Mouse (Mus musculus): ENCODE measurements at regions not wholly inside any gene's neighbourhood (a gene's known extent, or its start where the extent isn't known, plus 50 kb on each side); places are given as distances from the start of the nearest gene placed in this dataset.

DNA sequence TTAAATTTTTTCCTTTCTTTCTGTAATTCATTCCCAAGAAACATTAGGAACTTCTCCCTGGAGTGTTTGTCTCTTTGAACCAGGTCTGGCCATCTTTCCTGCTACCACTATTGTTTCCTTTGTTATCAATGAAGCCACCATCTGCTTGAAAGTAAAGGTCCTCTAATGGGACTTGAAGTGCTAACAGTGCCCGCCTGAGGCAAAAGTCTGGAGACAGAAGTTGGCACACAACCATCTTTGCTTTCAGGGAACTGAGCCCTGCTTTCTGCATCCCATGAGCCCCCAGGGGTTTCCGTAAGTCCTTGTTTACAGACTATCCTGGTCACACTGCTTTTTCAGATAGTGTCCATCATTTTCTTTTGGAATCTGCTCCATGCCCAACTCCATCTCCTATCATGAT, 546.2 kb upstream of the Mpdz start:
- ATAC-seq (ENCODE audit: insufficient number of reproducible peaks, low FRiP score, low TSS enrichment): no peak

DNA sequence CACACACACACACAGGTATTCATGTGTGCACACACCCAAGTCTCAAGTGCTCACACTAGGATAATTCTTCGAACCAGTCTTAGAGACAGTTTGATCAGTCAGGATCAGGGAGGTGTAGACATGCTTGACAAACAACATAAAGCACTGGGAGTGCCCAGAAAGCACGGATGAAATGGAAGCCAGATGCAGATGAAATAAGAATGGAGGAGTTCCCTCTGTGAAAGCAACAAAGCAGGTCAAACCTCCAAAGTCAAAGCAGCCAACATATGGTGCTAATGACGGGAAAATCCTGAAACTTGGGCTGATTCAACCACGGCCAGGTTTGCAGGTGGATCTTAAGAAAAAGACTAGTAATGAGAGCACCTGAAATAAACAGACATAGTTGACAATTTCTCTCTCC, 544.0 kb upstream of the Mpdz start:
- ATAC-seq (ENCODE audit: insufficient number of reproducible peaks, low FRiP score, low TSS enrichment): no peak

DNA sequence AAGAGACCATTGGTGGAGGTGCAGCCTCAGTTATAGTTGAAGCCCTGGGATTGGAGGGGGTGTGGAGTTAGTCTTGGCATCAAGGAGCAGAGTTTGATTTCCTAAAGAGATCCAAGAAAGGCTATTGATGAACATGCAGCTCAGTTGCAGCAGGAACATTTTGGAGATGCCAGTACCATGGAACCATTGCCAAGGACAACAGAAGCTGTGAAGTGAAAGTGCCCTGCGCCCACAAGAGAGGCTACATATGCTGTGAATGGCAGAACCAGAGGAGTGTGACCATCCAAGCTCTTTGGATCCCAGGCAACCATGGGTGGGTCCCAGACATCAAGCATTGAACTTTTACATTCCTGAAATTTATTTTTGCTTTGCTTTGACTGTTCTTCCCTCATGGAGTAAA, 539.2 kb upstream of the Mpdz start:
- no peak for ATAC-seq (ENCODE audit: insufficient number of reproducible peaks, low FRiP score, low TSS enrichment)

DNA sequence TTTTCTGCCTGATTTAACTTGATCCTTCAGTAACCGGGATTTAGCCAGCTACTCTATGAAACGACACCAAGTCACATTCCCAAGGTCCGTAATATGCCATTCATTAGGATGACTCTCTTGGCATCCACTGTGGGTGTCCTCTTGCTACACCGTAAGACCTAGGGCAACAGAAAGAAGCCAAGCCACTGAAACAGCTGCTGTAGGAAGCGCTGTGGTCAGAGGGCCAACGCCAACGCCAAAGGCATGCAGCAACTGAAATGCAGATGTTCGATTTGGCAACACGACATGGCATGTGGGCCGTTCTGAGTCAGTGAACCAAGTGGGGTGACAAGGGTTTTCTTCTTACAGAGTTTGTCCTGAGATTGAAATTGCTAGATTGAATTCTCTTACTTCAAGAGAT, 527.9 kb upstream of the Mpdz start:
- ATAC-seq (ENCODE audit: insufficient number of reproducible peaks, low FRiP score, low TSS enrichment): no peak

DNA sequence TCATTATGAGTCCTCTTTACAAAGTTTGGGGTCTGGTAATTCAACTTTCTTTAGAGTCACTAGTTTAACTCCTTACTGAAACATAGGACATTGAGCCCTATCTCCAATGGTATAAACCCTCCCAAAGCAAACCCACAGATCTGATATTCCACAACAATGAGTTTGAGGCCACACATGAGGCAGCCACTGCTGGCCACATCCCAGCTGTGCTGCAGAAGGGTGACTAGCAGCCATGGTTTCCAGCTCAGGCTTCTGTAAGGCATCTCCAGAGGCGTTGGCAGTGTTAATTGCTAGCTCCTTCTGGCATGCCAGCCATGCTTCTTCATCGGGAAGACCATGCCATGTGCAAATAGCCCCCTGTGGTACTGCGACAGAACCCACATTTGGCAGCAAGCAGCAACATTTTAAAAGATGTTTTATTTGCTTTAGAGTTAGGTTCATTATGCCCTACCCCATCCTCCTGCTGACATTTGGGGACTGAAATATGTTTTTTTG, 527.1 kb upstream of the Mpdz start:
- ATAC-seq (ENCODE audit: insufficient number of reproducible peaks, low FRiP score, low TSS enrichment): no peak

DNA sequence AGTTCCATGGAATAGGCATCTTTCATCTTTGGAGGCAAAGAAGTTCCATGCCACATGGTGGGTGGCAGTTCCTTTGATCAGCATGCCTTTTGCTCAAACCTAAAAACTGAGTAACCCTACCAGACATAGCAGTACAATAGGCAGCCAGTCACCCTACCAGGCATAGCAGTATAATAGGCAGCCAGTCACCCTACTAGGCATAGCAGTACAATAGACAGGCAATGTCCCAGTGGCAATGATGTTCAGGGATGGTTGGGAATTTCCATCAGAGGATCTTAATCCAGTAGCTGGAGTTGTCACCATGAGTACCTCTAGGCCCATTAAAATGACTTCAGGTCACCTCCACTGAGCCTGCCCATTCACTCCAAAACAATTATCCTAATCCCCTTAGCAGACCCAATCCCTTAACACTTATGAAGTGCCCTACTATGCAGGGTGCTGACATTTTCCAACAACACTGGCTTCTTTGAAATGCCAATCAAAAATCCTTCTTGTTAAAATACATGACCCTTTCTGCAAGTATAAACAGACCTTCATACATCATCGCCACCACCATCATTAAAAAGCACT, 523.5 kb upstream of the Mpdz start:
- ATAC-seq (ENCODE audit: insufficient number of reproducible peaks, low FRiP score, low TSS enrichment): no peak

DNA sequence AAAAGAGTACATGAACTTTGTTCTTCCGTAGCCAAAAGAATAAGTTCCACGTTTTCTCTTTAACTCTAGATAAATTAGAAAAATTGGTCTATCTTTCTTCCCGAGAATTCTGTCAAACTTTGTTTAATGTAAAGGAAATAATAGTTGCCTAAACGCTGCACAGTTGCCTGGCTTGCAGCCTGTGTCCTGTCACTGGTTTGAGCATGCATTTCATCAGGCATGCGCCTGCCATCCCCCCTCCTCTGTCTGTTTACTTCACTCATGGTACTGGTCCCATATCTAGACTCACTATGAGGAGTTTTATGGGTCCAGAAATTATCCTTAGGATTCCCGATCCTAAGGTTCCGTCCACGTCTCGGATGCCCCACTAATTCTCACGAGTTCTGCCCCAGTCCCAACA, 520.5 kb upstream of the Mpdz start:
- ATAC-seq (ENCODE audit: insufficient number of reproducible peaks, low FRiP score, low TSS enrichment): no peak

DNA sequence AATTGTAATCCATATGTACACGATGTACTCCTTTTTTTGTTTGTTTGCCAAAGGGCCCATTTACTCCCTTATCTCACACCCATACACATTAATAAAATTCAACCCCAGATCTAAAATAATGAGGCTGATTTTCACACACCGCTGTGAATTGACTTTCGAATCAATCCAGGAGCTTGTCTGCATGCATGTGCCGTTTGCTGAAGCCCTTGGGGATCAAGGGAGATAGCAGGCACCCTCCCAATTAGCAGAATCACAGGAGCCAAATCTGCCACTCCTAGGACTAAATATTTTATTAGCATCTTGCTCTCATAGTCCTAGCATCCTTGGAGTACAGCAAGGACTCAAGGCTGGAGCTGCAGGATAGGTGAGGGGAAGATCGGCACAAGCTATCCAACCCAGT, 520.0 kb upstream of the Mpdz start:
- ATAC-seq (ENCODE audit: insufficient number of reproducible peaks, low FRiP score, low TSS enrichment): no peak

DNA sequence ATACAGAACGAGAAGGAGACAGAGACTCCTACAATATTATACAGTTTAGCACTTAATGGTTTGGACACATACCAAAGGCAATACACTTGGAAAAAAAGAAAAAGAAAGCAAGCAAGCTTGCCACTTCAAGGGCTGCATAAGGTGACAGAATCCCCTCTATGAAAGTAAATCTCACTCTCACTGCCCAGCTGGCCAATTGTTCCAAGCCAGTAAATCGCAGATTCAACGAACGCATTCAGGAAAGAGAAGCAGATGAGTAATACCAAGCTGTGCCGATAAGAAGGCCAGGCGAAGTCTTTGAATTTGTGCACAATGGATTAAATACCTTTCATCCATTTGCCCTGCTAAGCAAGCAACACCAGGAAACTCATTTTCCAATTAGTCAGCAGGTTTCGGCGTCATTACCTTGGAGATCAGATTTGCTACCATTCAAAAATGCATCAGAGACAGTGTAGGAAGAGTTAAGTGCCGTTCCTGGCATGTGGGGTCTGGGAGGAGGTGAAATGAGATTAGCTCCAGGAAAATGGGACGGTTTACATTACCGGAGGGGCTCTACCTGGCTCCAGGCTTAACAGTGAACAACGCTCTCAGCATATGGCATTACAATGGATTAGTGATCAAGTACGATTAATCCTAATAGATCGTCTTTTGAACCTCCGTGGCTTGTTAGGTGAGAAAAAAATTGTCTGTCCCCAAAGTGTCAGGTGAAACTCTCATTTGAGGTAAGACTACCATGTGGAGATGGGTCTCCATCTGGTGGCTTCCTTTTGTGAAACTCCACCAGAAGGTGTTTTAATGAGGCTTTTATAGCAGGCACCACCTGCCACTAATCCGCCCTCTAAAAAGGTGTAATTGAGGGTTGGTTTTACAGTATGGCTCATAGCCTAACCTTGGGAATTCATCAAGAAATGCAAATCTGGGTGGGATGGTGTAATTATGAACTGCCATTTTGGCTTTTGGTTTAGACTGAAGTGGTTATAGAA, 518.2 kb upstream of the Mpdz start:
- ATAC-seq (ENCODE audit: insufficient number of reproducible peaks, low FRiP score, low TSS enrichment): 0 out of 2 replicates have a peak, but pooled peaks have one; percentile 52

DNA sequence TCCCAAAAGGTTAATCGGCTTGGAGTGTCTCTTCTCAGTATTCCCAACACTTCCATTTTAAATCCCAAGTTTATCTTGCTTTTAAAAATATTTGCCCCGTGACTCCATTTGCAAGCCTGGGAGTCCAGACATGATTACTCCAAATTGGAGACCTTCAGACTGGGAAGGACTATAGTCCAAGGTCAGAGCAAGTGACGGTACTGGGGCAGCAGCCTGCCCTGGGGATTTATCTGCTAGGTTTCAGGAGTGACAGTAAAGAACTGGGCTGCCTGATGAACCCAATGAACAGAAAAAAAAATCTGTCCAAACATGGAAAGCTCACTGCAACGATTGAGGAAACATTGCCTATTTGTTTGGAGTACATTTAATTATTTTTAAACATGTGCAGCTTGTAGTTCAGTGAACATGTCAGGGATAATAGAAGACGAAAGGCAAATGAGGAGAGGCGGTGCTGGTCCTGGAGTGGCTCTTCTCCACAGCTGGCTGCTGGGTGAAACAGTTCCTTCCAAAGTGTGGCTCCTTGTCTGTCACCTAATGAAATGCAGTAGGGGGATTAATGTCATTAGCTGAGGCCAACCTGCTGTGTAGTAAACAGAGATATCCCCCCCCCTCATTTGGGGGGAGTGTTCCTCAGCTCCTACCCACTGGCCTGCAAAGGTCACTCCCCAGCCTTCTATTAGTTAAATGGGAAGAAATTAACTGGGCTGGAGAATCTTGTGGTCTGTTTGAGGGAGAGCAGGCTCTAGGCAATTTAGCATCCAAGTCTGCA, 514.5 kb upstream of the Mpdz start:
- no peak for ATAC-seq (ENCODE audit: insufficient number of reproducible peaks, low FRiP score, low TSS enrichment)

DNA sequence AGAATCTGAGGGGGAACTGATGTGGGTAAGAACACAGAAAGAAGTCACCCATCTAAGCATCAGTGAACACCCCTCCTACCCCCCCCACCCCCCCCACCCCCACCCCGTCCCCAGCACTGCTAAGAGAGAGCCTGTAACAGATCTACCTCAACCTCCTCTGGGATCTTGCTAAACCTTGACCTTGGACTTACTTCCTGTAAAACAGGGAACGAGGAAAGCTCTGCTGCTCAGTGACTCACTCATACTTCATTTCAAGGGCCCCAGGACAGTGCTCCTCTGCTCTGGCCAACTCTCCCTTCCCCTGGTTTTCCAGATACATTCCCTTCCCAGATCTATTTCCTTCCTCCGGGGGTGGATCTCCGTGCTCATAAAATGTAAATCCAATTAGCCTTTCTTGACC, 510.4 kb upstream of the Mpdz start:
- no peak for ATAC-seq (ENCODE audit: insufficient number of reproducible peaks, low FRiP score, low TSS enrichment)

DNA sequence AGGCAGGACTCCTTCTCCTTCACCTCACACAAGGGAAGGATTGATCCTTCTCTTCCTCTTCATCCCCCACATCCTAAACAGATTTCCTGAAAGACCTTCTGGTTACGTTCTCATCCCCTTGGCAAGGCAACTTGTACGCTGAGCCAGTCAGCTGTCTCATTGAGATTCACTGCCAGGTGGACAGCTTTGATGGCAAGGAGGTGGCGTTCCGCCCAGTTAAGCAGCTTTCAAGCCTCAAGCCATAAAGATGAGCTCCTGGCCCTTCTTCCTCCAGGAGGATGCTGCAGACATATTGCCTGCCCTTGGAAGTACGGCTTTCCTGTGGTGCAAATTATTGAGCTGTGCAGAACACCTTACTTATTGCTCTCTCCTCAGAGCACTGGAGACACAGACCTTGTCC, 494.8 kb upstream of the Mpdz start:
- peak; percentile 96 for ATAC-seq (ENCODE audit: insufficient number of reproducible peaks, low FRiP score, low TSS enrichment)

DNA sequence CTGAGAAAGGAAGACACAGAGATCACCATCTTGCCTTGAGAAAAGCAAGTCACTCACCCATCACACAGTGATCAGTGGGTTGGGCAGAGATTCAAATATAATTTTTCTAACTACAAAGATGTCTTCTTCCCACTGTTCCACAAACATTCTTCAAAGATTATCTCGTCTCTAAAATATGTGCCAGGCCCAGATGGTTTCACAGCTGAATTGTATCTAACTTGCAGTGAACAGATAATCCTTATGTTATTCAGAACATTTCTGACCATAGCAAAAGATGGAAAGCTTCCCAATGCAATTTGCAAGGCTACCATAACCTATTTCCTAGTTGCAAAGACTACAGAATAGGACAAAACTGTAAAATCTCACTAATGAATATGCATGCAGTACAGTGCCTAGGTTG, 488.3 kb upstream of the Mpdz start:
- ATAC-seq (ENCODE audit: insufficient number of reproducible peaks, low FRiP score, low TSS enrichment): no peak

DNA sequence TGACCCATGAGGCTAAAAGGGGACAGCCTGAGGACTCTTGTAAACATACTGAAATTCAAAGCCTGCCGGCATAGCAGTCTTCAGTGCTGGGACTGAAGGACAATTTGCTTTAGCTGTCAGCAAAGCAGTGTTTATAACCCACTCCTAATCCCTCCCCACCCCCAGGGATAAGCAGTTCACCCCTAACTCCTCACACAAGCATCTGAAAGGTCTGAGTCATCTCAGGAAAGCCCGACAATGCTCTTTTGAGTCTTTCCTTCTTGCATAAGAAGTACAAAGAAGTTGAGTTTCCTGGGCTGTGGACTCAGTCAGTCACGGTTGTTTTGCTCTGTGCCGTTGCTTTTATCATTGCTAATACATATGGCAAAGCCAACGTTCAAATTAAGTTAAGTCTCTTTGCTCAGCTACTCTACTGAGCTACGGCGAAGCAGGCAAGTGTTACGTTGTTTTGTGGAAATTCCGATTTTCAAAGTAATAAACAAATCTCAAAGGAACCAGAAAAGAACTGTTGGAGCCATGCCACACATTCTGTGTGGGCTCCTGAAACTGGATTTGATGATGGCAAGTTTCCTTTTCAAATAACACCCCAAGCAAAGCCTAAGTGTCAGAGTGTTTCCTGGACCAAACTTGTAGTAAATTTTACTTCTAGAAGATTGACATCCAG, 486.1 kb upstream of the Mpdz start:
- ATAC-seq (ENCODE audit: insufficient number of reproducible peaks, low FRiP score, low TSS enrichment): no peak

DNA sequence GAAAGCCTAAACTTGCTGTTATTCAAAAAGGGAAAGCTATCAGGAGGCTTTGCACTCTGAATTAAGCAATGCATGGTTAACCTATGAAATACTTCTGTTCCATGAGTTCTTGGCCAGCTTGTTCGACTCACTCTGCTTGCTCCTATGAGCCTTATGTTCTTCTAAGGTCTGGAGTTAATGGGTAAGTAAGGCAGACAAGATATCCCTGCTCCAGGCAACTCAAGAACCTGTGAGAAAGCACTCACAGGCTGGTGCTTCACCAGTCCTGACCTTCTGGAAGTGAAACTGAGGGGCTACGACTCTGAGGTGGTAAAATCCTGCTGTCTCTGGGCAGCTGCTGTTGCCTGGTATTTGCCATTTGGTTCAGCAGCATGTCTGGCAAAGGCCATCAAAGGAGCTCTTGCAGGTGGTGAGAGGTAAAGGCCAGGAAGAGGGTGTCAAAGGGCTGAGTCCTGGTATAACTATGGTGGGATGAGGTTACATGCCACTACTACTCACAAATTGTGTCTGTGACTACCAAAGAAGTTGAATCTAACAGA, 484.6 kb upstream of the Mpdz start:
- ATAC-seq (ENCODE audit: insufficient number of reproducible peaks, low FRiP score, low TSS enrichment): no peak

DNA sequence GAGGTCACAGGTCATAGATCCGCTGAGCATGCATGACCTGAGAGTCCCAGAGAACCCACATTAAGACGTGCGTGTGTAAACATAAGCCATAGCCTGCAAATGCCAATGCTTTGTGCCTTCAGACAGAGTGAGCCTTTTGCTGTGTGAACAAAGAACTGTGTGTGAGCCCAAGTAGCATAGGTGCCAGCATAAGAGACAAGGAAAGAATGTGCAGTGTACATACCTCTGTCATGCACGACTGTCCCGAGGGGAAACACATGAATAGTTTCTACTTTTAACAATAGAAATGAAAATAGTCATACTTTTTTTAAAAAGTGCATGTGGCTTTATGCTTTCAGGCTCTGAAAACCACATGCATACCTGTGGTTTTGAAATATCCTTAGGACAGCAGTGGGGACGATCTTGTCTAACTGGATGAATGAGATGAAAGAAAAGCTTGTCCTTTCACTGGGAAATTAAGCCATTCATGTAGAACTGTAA, 484.1 kb upstream of the Mpdz start:
- no peak for ATAC-seq (ENCODE audit: insufficient number of reproducible peaks, low FRiP score, low TSS enrichment)

DNA sequence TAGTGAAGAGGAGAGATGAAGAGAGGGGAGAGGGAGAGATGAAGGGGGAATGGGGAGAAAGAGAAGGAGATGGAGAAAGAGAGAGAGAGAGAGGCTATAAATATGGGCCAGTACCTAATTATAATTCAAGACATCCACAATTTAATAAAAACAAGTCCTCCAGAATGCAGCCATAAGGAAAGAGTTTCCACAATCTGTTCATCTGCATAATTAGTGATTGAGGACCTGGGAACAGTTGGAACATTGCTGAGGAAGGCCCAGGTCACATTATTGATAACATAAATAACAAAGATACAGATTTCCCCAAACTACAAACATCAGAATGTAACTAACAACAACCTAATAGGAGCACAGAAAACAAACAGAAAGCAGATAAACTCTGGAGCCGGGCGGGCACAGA, 483.0 kb upstream of the Mpdz start:
- ATAC-seq (ENCODE audit: insufficient number of reproducible peaks, low FRiP score, low TSS enrichment): no peak

DNA sequence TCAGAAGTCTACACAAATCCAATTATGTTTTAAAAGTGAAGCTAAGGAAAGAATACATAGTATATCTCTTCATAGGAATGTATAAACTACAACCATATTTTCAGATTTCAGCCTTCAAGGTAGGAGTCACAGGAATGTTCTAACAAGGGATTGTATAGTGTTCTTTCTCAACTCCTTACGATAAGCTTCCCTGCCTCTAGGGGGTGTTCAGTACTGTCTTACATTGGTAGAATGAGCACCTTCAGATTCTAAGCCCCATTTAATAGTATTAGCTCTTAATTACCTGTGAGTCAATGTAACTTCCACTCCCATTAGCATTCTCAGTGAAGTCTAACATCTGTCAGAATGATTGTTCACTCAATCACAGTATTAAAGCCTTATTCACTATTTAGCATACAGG, 481.5 kb upstream of the Mpdz start:
- ATAC-seq (ENCODE audit: insufficient number of reproducible peaks, low FRiP score, low TSS enrichment): no peak

DNA sequence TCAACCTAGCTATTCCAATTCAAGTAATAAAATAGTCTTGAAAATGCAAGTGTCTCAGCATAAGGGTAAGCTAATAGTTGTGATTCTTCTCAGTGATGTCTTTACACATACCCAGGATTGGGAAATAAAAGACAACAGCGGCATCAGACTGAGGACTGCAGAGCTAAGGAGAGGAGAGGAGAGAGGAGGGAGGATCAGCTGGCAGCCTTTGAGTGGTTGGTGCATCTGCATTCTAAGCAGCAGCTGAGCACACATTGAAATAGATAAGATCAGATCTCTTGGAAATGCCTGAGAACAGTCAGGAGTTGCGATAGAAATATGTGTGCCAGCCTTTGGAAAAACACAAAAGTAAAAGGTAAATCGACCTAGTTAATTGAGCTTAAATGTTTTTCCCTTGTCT, 480.3 kb upstream of the Mpdz start:
- ATAC-seq (ENCODE audit: insufficient number of reproducible peaks, low FRiP score, low TSS enrichment): no peak

DNA sequence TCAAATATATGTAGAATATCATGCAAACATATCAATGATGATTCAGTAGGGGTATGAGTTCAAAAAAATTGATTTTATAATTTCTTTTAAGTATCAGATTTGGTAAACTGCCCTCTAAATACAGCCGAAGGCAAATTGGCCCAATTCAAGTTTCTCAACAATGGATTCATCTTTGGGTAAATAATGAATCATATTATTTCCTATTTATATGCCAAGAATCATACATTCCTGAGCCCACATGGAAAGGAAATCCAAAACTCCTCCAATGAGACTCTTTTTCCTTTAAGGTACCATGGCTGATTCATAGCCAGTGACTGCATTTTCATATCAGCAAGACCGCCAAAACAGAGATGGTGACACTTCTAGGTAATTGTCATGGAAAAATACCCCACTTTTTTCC, 472.4 kb upstream of the Mpdz start:
- no peak for ATAC-seq (ENCODE audit: insufficient number of reproducible peaks, low FRiP score, low TSS enrichment)

Data from cerebellum, adult (tissue).